Mouse (Mus musculus) MEL (cell line): Measurements from ENCODE around the gene Serinc3. TPM values are rescaled to one million over a fixed set of nuclear protein-coding genes. Genes with fewer than 3 reads are reported as not detected.
"Not testable (repeated sequence)": the region's sequence is repeated elsewhere in the genome, so short reads cannot be mapped to it uniquely, and the experiment has no call there.

Experiments
- DNase-seq: peaks from one replicate; pipeline ENCODE4 v3.0.0; 2011; ENCODE audit warnings: low read depth, low spot score
- H3K27ac ChIP-seq: 2 replicates; pipeline ENCODE4 v1.5.1; 2012; ENCODE audit warnings: low read depth, mild to moderate bottlenecking, control low read depth, low read length, moderate library complexity; ENCODE audit not compliant: control insufficient read depth
- H3K27me3 ChIP-seq, 2 experiments: fragments of 150-350 bp in 1 of 2; sonication (generic) in 1 of 2; 2 replicates each; pipeline ENCODE4 v1.6.1; 2012; ENCODE audit warnings: low read length in 2 of 2, mild to moderate bottlenecking in 2 of 2, improper control_type of control experiment in 1 of 2, moderate library complexity in 1 of 2; ENCODE audit not compliant: insufficient read depth in 2 of 2, control insufficient read depth in 1 of 2
- H3K36me3 ChIP-seq, 2 experiments: 2 replicates each; pipeline ENCODE4 v1.6.1; 2012 to 2014; ENCODE audit warnings: low read length in 2 of 2, improper control_type of control experiment in 1 of 2, inconsistent platforms in 1 of 2, mild to moderate bottlenecking in 1 of 2; ENCODE audit not compliant: insufficient read depth in 2 of 2, control insufficient read depth in 1 of 2
- H3K4me1 ChIP-seq, 2 experiments: fragments of 150-350 bp in 1 of 2; sonication (generic) in 1 of 2; 2 replicates each; pipeline ENCODE4 v1.6.1; 2012; ENCODE audit warnings: low read length in 2 of 2, improper control_type of control experiment in 1 of 2, mild to moderate bottlenecking in 1 of 2; ENCODE audit not compliant: insufficient read depth in 2 of 2, control insufficient read depth in 1 of 2
- H3K4me3 ChIP-seq, 2 experiments: fragments of 150-350 bp in 1 of 2; sonication (generic) in 1 of 2; 2 replicates each; pipeline ENCODE4 v1.5.1; 2012; ENCODE audit warnings: low read depth in 2 of 2, low read length in 2 of 2, mild to moderate bottlenecking in 2 of 2, moderate library complexity in 2 of 2, control low read depth in 1 of 2, improper control_type of control experiment in 1 of 2; ENCODE audit not compliant: control insufficient read depth in 1 of 2, insufficient read depth in 1 of 2
- H3K79me2 ChIP-seq: 2 replicates; pipeline ENCODE4 v1.6.1; 2012; ENCODE audit warnings: mild to moderate bottlenecking, low read length, moderate library complexity; ENCODE audit not compliant: control insufficient read depth, poor library complexity, insufficient read depth
- H3K9ac ChIP-seq: 2 replicates; pipeline ENCODE4 v1.6.1; 2012; ENCODE audit warnings: low read depth, mild to moderate bottlenecking, control low read depth, low read length, moderate library complexity; ENCODE audit not compliant: control insufficient read depth, poor library complexity, severe bottlenecking
- H3K9me3 ChIP-seq: fragments of 150-350 bp; sonication (generic); replicated peaks from 2 replicates; pipeline ENCODE4 v1.6.1; 2012; ENCODE audit warnings: mild to moderate bottlenecking, low read length, improper control_type of control experiment, moderate library complexity; ENCODE audit not compliant: insufficient read depth
- CHD1 ChIP-seq: IDR thresholded peaks from 2 replicates; pipeline ENCODE4 v1.6.1; 2012; ENCODE audit warnings: low read depth, mild to moderate bottlenecking, inconsistent platforms, low read length, improper control_type of control experiment
- CHD2 ChIP-seq: IDR thresholded peaks from 2 replicates; pipeline ENCODE4 v1.6.1; 2011; ENCODE audit warnings: low read length, improper control_type of control experiment
- CTCF ChIP-seq, 3 experiments: IDR thresholded peaks in 2 of 3; conservative IDR thresholded peaks in 1 of 3; 2 replicates each; pipeline ENCODE4 v1.5.1; 2011 to 2012; ENCODE audit warnings: low read length in 3 of 3, low read depth in 2 of 3, mild to moderate bottlenecking in 2 of 3, improper control_type of control experiment in 1 of 3, inconsistent platforms in 1 of 3, mixed read lengths in 1 of 3, moderate library complexity in 1 of 3; ENCODE audit not compliant: control insufficient read depth in 1 of 3, insufficient read depth in 1 of 3, poor library complexity in 1 of 3, severe bottlenecking in 1 of 3
- E2F4 ChIP-seq: IDR thresholded peaks from 2 replicates; pipeline ENCODE4 v1.6.1; 2011; ENCODE audit warnings: low read depth, low read length, improper control_type of control experiment, borderline replicate concordance
- ELF1 ChIP-seq: IDR thresholded peaks from 2 replicates; pipeline ENCODE4 v1.6.1; 2014; ENCODE audit warnings: low read depth, mild to moderate bottlenecking, inconsistent platforms, low read length, improper control_type of control experiment, moderate library complexity
- EP300 ChIP-seq, 2 experiments: IDR thresholded peaks; 2 replicates each; pipeline ENCODE4 v1.6.1; 2011; ENCODE audit warnings: improper control_type of control experiment in 2 of 2, low read length in 2 of 2, low read depth in 1 of 2, mild to moderate bottlenecking in 1 of 2
- GABPA ChIP-seq: IDR thresholded peaks from 2 replicates; pipeline ENCODE4 v1.6.1; 2012; ENCODE audit warnings: low read depth, mild to moderate bottlenecking, inconsistent platforms, low read length, improper control_type of control experiment, moderate library complexity
- HCFC1 ChIP-seq: IDR thresholded peaks from 2 replicates; pipeline ENCODE4 v1.6.1; 2012; ENCODE audit warnings: low read depth, mild to moderate bottlenecking, inconsistent platforms, low read length, improper control_type of control experiment, moderate library complexity
- KAT2A ChIP-seq: conservative IDR thresholded peaks from 2 replicates; pipeline ENCODE4 v1.6.1; 2012; ENCODE audit warnings: low read depth, low read length, improper control_type of control experiment, inconsistent platforms
- MAZ ChIP-seq: IDR thresholded peaks from 2 replicates; pipeline ENCODE4 v1.6.1; 2012; ENCODE audit warnings: low read depth, mild to moderate bottlenecking, inconsistent platforms, low read length, improper control_type of control experiment
- MYB ChIP-seq: IDR thresholded peaks from 2 replicates; pipeline ENCODE4 v1.6.1; 2011; ENCODE audit warnings: mild to moderate bottlenecking, low read depth, low read length, improper control_type of control experiment
- MYC ChIP-seq: IDR thresholded peaks from 2 replicates; pipeline ENCODE4 v1.6.1; 2011; ENCODE audit warnings: low read depth, mild to moderate bottlenecking, low read length, improper control_type of control experiment, moderate library complexity
- NELFE ChIP-seq: IDR thresholded peaks from 2 replicates; pipeline ENCODE4 v1.6.1; 2011; ENCODE audit warnings: low read depth, low read length, improper control_type of control experiment
- NRF1 ChIP-seq: IDR thresholded peaks from 2 replicates; pipeline ENCODE4 v1.6.1; 2014; ENCODE audit warnings: low read depth, mild to moderate bottlenecking, inconsistent platforms, low read length, improper control_type of control experiment, moderate library complexity; ENCODE audit not compliant: poor library complexity, insufficient read depth, severe bottlenecking
- POLR2A ChIP-seq, 2 experiments: IDR thresholded peaks; 2 replicates each; pipeline ENCODE4 v1.6.1; 2011 to 2012; ENCODE audit warnings: low read length in 2 of 2, mild to moderate bottlenecking in 2 of 2, control low read depth in 1 of 2, improper control_type of control experiment in 1 of 2, low read depth in 1 of 2, moderate library complexity in 1 of 2; ENCODE audit not compliant: control insufficient read depth in 1 of 2, insufficient read depth in 1 of 2, poor library complexity in 1 of 2
- POLR2AphosphoS2 ChIP-seq: IDR thresholded peaks from 2 replicates; pipeline ENCODE4 v1.6.1; 2011; ENCODE audit warnings: low read length, improper control_type of control experiment
- POLR2AphosphoS5 ChIP-seq: IDR thresholded peaks from 2 replicates; pipeline ENCODE4 v1.6.1; 2012; ENCODE audit warnings: low read depth, borderline replicate concordance, mild to moderate bottlenecking, inconsistent platforms, low read length, moderate library complexity, mixed read lengths
- RAD21 ChIP-seq: IDR thresholded peaks from 2 replicates; pipeline ENCODE4 v1.6.1; 2011; ENCODE audit warnings: mild to moderate bottlenecking, low read depth, low read length, improper control_type of control experiment
- RCOR1 ChIP-seq: IDR thresholded peaks from 2 replicates; pipeline ENCODE4 v1.6.1; 2012; ENCODE audit warnings: low read depth, mild to moderate bottlenecking, inconsistent platforms, low read length, improper control_type of control experiment
- SMC3 ChIP-seq: IDR thresholded peaks from 2 replicates; pipeline ENCODE4 v1.6.1; 2011; ENCODE audit warnings: low read depth, low read length, improper control_type of control experiment
- USF1 ChIP-seq: IDR thresholded peaks from 2 replicates; pipeline ENCODE4 v1.6.1; 2014; ENCODE audit warnings: low read depth, mild to moderate bottlenecking, inconsistent platforms, low read length, improper control_type of control experiment, moderate library complexity
- ZC3H11A ChIP-seq: IDR thresholded peaks from 2 replicates; pipeline ENCODE4 v1.6.1; 2012; ENCODE audit warnings: low read depth, mild to moderate bottlenecking, inconsistent platforms, low read length, improper control_type of control experiment
- ZKSCAN1 ChIP-seq: IDR thresholded peaks from 2 replicates; pipeline ENCODE4 v1.6.1; 2012; ENCODE audit warnings: low read depth, mild to moderate bottlenecking, inconsistent platforms, low read length, improper control_type of control experiment, moderate library complexity
- ZMIZ1 ChIP-seq: IDR thresholded peaks from 2 replicates; pipeline ENCODE4 v1.6.1; 2012; ENCODE audit warnings: low read depth, mild to moderate bottlenecking, inconsistent platforms, low read length, improper control_type of control experiment, moderate library complexity
- ZNF384 ChIP-seq: IDR thresholded peaks from 2 replicates; pipeline ENCODE4 v1.6.1; 2012; ENCODE audit warnings: low read depth, mild to moderate bottlenecking, inconsistent platforms, low read length, improper control_type of control experiment
- polyA plus RNA-seq, 2 experiments: library from polyadenylated mRNA; stranded (reverse) in 1 of 2; unstranded in 1 of 2; fragments of >175 nt in 1 of 2; fragments of >200 nt in 1 of 2; gene quantifications; 2 replicates each; pipeline versions ENCODE4 v1.2.1 to v1.2.4; 2012; ENCODE audit warnings: low replicate concordance in 2 of 2, low read depth in 1 of 2; ENCODE audit not compliant: insufficient read length in 2 of 2, insufficient read depth in 1 of 2, missing spikeins in 1 of 2
- total RNA-seq: library from RNA; depleted of rRNA; stranded (reverse); fragments of 300-350 nt; gene quantifications from 2 replicates; pipeline ENCODE4 v1.2.3, GENCODE M21; 2012

The Serinc3 gene
- total and polyA plus RNA-seq, 3 experiments = 348 to 650 (median 637) TPM

DNA sequence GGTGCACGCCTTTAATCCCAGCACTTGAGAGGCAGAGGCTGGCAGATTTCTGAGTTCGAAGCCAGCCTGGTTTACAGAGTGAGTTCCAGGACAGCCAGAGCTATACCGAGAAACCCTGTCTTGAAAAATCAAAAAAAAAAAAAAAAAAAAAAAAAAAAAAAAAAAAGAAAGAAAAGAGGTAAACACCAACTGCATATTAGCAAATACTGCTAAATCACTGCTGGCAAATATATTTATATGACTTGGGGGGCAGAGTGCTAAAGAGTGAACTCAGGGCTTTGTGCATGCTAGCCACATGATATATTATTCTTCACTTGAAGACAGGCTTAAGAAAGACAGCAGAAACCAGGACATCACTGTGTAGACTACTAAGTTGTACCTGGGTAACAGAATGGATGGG, 23.5 kb downstream of the Serinc3 start:
- peak; percentile 62 for TF ChIP-seq ZNF384
- H3K36me3 ChIP-seq = peaks cover 0 to 55% of the 10 kb centered on the region in 2 experiments; a peak in 3 of 4 replicates
- H3K79me2 ChIP-seq, H3K27ac ChIP-seq, H3K27me3 ChIP-seq, H3K9me3 ChIP-seq, H3K4me1 ChIP-seq, H3K4me3 ChIP-seq, H3K9ac ChIP-seq, DNase-seq: not testable (repeated sequence)

GRCm38 (mm10) chr2:163620451-163620850, 24.5 kb downstream of the Serinc3 start:
- DNase-seq = no peak
- Histone ChIP-seq H3K4me3 (no peak overlapping the region), H3K79me2 (no peaks in the 10 kb centered on the region), H3K27ac (no peak overlapping the region), H3K36me3 (peaks cover 0 to 46% of the 10 kb centered on the region in 2 experiments; a peak in 3 of 4 replicates), H3K9ac (no peak overlapping the region), H3K4me1 (no peaks in the 10 kb centered on the region), H3K27me3 (no peaks in the 10 kb centered on the region), H3K9me3 (no peaks in the 10 kb centered on the region)
- TF ChIP-seq POLR2A (IDR thresholded peaks at IDR 0.05; ENCODE audit: control insufficient read depth in 1 of 2, insufficient read depth in 1 of 2, low read depth in 1 of 2, low read length in 2 of 2, poor library complexity in 1 of 2) (0 out of 4 replicates have a peak, but pooled peaks of 1 of the 2 experiments have one; percentile 25), GABPA (no peak), USF1 (no peak), MYC (no peak), SMC3 (no peak), ELF1 (no peak), EP300 (IDR thresholded peaks at IDR 0.05; ENCODE audit: low read depth in 1 of 2, low read length in 2 of 2) (no peak), MYB (no peak)

- TF ChIP-seq ZNF384 (no peak), E2F4 (no peak), ZC3H11A (no peak), MYB (no peak; the same call in 1 of the 2 replicates), GABPA (no peak), CHD2 (0 out of 2 replicates have a peak, but pooled peaks have one; percentile 4), NRF1 (no peak), POLR2AphosphoS2 (peak; percentile 70; the same call in 1 of the 2 replicates), POLR2AphosphoS5 (no peak), NELFE (no peak), CTCF (IDR thresholded peaks at IDR 0.05 in 2 of 3, conservative IDR thresholded peaks at IDR 0.05 in 1 of 3; ENCODE audit: control insufficient read depth in 1 of 3, insufficient read depth in 1 of 3, low read depth in 2 of 3, low read length in 3 of 3, poor library complexity in 1 of 3, severe bottlenecking in 1 of 3) (no peak), USF1 (no peak), SMC3 (peak; percentile 19), HCFC1 (no peak), ZMIZ1 (peak; percentile 17), KAT2A (no peak), RAD21 (no peak), MAZ (0 out of 2 replicates have a peak, but pooled peaks have one; percentile 33), RCOR1 (peak; percentile 40; the same call in 1 of the 2 replicates), ZKSCAN1 (no peak), CHD1 (no peak)
- Histone ChIP-seq H3K79me2 (no peaks in the 10 kb centered on the region), H3K27ac (no peak overlapping the region), H3K36me3 (peaks cover 0 to 23% of the 10 kb centered on the region in 2 experiments; a peak in 3 of 4 replicates), H3K4me1 (no peaks in the 10 kb centered on the region), H3K9me3 (no peaks in the 10 kb centered on the region), H3K9ac (no peak overlapping the region), H3K27me3 (no peaks in the 10 kb centered on the region), H3K4me3 (no peak overlapping the region)
- no peak for DNase-seq
Measured at GRCm38 (mm10) chr2:163617874-163618273, 27.1 kb downstream of the Serinc3 start.
